27 mouse cellular contexts compared by ENCODE assay signal in the genomic region with DNA sequence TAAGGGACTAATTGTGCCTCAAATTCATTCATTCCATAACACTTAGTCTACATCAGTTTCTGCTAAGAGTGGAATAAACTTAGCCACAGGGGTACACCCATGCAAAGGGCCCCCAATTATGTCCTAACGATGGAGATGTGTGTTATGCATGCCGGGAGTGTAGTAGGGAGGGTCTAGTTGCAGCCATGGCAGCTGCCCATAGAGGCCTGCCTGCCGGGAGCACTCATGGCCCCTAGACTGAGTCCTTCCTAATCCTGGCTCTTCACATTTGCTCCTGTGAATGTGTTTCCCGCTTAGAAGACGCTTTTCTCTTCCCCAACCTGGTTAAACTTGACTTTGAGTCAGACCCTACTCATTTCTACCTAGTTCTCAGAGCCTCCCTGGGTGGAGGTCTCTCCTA.
"Had no signal": no experiment of that assay in that cellular context is flagged by ENCODE, and none has a peak within 500 bp of the region (broad histone marks: within the 10 kb centered on the region; RNA-seq: fewer than 3 reads in every experiment).

No protein-coding gene starts in this region.

- H3K4me1 ChIP-seq: forebrain, embryonic 15.5 days had no signal

- DNase-seq: cerebellum, adult 2 months; cerebellum, adult 8-10 months; cerebellum, adult 9-10 months; cerebellum, adult 9-11 months; cerebellum, postnatal 10 days; cerebellum, postnatal 14 days; cerebellum, postnatal 25 days; cerebellum, postnatal 36 days; embryo, embryonic 11 days; gastrocnemius, adult 2 months; gastrocnemius, postnatal 10 days; gastrocnemius, postnatal 14 days; gastrocnemius, postnatal 25 days; gastrocnemius, postnatal 36 days; heart, adult 18-20 months; heart, adult 2 months had no signal

- ATAC-seq: forebrain, embryonic 13.5 days; forebrain, embryonic 14.5 days; forebrain, embryonic 15.5 days; forebrain, embryonic 16.5 days had no signal

- H3K9me3 ChIP-seq: embryonic facial prominence, embryonic 10.5 days; embryonic facial prominence, embryonic 12.5 days; embryonic facial prominence, embryonic 13.5 days; embryonic facial prominence, embryonic 15.5 days; forebrain, embryonic 10.5 days; forebrain, embryonic 12.5 days; forebrain, embryonic 13.5 days; forebrain, embryonic 15.5 days had no signal

- H3K4me2 ChIP-seq: embryonic facial prominence, embryonic 12.5 days; embryonic facial prominence, embryonic 13.5 days; embryonic facial prominence, embryonic 15.5 days; forebrain, embryonic 12.5 days; forebrain, embryonic 13.5 days; forebrain, embryonic 15.5 days had no signal

- H3K4me3 ChIP-seq: embryonic facial prominence, embryonic 10.5 days; embryonic facial prominence, embryonic 12.5 days; embryonic facial prominence, embryonic 13.5 days; embryonic facial prominence, embryonic 15.5 days; erythroblast, embryonic 14.5 days; forebrain, embryonic 10.5 days; forebrain, embryonic 12.5 days; forebrain, embryonic 13.5 days; forebrain, embryonic 15.5 days; gastrocnemius, adult 2 months; heart, adult 2 months had no signal

- H3K36me3 ChIP-seq: embryonic facial prominence, embryonic 10.5 days; embryonic facial prominence, embryonic 12.5 days; embryonic facial prominence, embryonic 13.5 days; embryonic facial prominence, embryonic 15.5 days; forebrain, embryonic 10.5 days; forebrain, embryonic 12.5 days; forebrain, embryonic 15.5 days had no signal

- H3K27ac ChIP-seq: embryonic facial prominence, embryonic 10.5 days; embryonic facial prominence, embryonic 12.5 days; embryonic facial prominence, embryonic 13.5 days; embryonic facial prominence, embryonic 15.5 days; forebrain, embryonic 10.5 days; forebrain, embryonic 12.5 days; forebrain, embryonic 13.5 days; forebrain, embryonic 15.5 days; gastrocnemius, adult 2 months; heart, adult 2 months had no signal

- H3K9ac ChIP-seq: embryonic facial prominence, embryonic 12.5 days; embryonic facial prominence, embryonic 13.5 days; embryonic facial prominence, embryonic 15.5 days; forebrain, embryonic 12.5 days; forebrain, embryonic 13.5 days; forebrain, embryonic 15.5 days had no signal

- H3K27me3 ChIP-seq: embryonic facial prominence, embryonic 12.5 days; embryonic facial prominence, embryonic 13.5 days; embryonic facial prominence, embryonic 15.5 days; forebrain, embryonic 12.5 days; forebrain, embryonic 13.5 days; forebrain, embryonic 15.5 days had no signal
